In the genomic region with DNA sequence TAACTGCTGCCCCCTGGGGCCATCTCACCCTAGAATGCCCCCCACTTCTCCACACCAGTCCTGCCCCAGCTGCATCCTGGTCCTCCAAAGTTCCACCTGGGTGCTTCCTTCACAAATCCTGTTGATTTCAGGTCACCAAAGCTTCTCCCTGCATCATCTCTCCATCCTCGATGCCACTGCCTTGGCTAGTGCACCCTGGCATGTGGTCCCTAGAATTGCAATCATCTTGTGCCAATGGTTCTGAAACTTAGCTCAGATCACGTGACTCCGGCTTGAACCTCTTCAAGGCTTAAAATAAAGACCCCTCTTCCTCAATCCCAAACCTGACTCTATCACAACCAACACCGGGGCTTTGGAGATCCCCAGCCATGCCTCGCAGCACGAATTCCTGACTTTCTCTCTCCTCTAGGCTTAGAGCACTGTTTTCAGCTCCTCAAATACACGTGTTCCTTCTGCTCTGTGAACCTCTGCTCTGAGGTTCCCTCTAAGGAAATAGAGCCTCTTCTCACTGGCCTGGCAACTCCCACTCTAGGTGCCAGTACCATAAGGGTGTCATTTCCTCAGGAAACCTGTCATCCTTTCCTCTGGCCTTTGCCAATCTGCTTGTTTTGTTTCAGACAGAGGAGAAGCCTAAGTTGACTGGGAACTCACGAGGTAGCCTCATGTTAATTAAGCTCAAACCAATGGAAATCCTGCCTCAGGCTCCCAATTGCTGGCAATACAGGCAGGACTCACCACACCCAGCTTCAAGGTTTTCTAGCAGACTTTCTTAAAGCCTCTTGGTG, we compare ENCODE assay signal across 11 mouse cellular contexts. TPM values are rescaled to one million over a fixed set of nuclear protein-coding genes. Genes with fewer than 3 reads are reported as not detected.
A peak's percentile ranks its signal among the peaks of the same experiment; 100 is the strongest.
DNase-seq lines count a peak whose midpoint lies in the region; ATAC-seq lines count a peak whose summit lies in the region.
"Had no signal": no experiment of that assay in that cellular context is flagged by ENCODE, and none has a peak within 500 bp of the region (broad histone marks: within the 10 kb centered on the region; RNA-seq: fewer than 3 reads in every experiment).

No protein-coding gene starts in this region.

- peaks cover 77% of the 10 kb centered on the region for H3K4me1 ChIP-seq in midbrain, embryonic 13.5 days (replicated peaks)

- peak; percentile 9 for DNase-seq in CD4-positive, CD25-positive, alpha-beta regulatory T cell, adult 2 months (ENCODE audit: low read depth, low spot score)
- peak; percentile 80 for DNase-seq in cerebellum, adult 9-10 months
- no peak for DNase-seq in yolk sac, embryonic 10.5 days (ENCODE audit: low spot score)
- no peak for DNase-seq in urinary bladder, postnatal 4 days (ENCODE audit: low spot score in 2 of 2)
- no peak for DNase-seq in heart, adult 9 months (ENCODE audit: low spot score in 2 of 2)

- H3K9me3 ChIP-seq in midbrain, embryonic 13.5 days = no peaks in the 10 kb centered on the region

- H3K36me3 ChIP-seq in midbrain, embryonic 13.5 days = peaks cover 3% of the 10 kb centered on the region

- 0 out of 2 replicates have a peak, but pooled peaks cover 2% of the 10 kb centered on the region for H3K27me3 ChIP-seq in midbrain, embryonic 13.5 days

- peak; percentile 34 for ATAC-seq in granulocyte monocyte progenitor cell, adult 5-6 weeks (replicated peaks; ENCODE audit: poor library complexity, severe bottlenecking)
- ATAC-seq in midbrain, embryonic 13.5 days = no peak
- no peak for ATAC-seq in erythroblast, adult 5-6 weeks (replicated peaks; ENCODE audit: low FRiP score, poor library complexity, severe bottlenecking)
- ATAC-seq: intestine, embryonic 16.5 days had no signal

- peak overlapping the region; percentile 65 for H3K27ac ChIP-seq in midbrain, embryonic 13.5 days
- H3K27ac ChIP-seq: liver, embryonic 14.5 days had no signal

- H3K4me2 ChIP-seq in midbrain, embryonic 13.5 days (replicated peaks) = peak overlapping the region; percentile 88

- WGBS in midbrain, embryonic 13.5 days = 42% methylated on average over 8 of the region's 8 CpGs

- peak overlapping the region; percentile 93 for H3K9ac ChIP-seq in midbrain, embryonic 13.5 days (replicated peaks)
- H3K9ac ChIP-seq: liver, embryonic 14.5 days had no signal

- H3K4me3 ChIP-seq in midbrain, embryonic 13.5 days (replicated peaks) = peak overlapping the region; percentile 71

RNA-seq across cellular contexts. Expression of a gene that starts 6.0 kb away (rescaled TPM):
- not detected in 2 replicates for total RNA-seq in granulocyte monocyte progenitor cell, adult 5-6 weeks (2014; fragmentation: Nextera tagmentation)
- total RNA-seq in granulocyte monocyte progenitor cell, adult 5-6 weeks (2017) = not detected in 2 replicates
- 51.8 and 53.9 TPM in 2 replicates for polyA plus RNA-seq in midbrain, embryonic 13.5 days (2015; fragmentation: Nextera tagmentation; extraction: Ambion mirVana)
- total RNA-seq in erythroblast, adult 5-6 weeks (2015; ENCODE audit: low replicate concordance) = not detected in 2 replicates
- 0.26 TPM in 1 of 2 replicates, not detected in the other for total RNA-seq in erythroblast, adult 5-6 weeks (2017; ENCODE audit: low replicate concordance)
- polyA plus RNA-seq: gonadal fat pad, adult 2 months; liver, embryonic 14.5 days had no signal

RNA-seq across cellular contexts. Expression of a gene that starts 55.9 kb away (rescaled TPM):
- 5.4 and 11.1 TPM in 2 replicates for total RNA-seq in granulocyte monocyte progenitor cell, adult 5-6 weeks (2014; fragmentation: Nextera tagmentation)
- 9.1 and 9.6 TPM in 2 replicates for total RNA-seq in granulocyte monocyte progenitor cell, adult 5-6 weeks (2017)
- polyA plus RNA-seq in midbrain, embryonic 13.5 days (2015; fragmentation: Nextera tagmentation; extraction: Ambion mirVana) = 29.9 and 31.9 TPM in 2 replicates
- total RNA-seq in erythroblast, adult 5-6 weeks (2015; ENCODE audit: low replicate concordance) = not detected in 2 replicates
- total RNA-seq in erythroblast, adult 5-6 weeks (2017; ENCODE audit: low replicate concordance) = 0.98 and 1.1 TPM in 2 replicates

Comparison
In these comparisons a context has a peak if more than half of its experiments do, and no peak if none do; other contexts are left out.
1. DNase-seq: peak in CD4-positive, CD25-positive, alpha-beta regulatory T cell, adult 2 months (single experiment) and cerebellum, adult 9-10 months (single experiment); none in yolk sac, embryonic 10.5 days (single experiment), urinary bladder, postnatal 4 days (0 of 2) and heart, adult 9 months (0 of 2).